Mouse (Mus musculus) CH12.LX (cell line): ENCODE measurements around the gene 2310039H08Rik.

Experiments
- CTCF ChIP-seq, 2 experiments: IDR thresholded peaks in 1 of 2; conservative IDR thresholded peaks in 1 of 2; 2 replicates each; pipeline ENCODE4 v1.5.1; 2011 to 2012; ENCODE audit warnings: low read depth in 2 of 2, low read length in 2 of 2, improper control_type of control experiment in 1 of 2, inconsistent platforms in 1 of 2, mild to moderate bottlenecking in 1 of 2, moderate library complexity in 1 of 2
- POLR2A ChIP-seq: IDR thresholded peaks from 2 replicates; pipeline ENCODE4 v1.6.1; 2011; ENCODE audit warnings: low read depth, mild to moderate bottlenecking, improper control_type of control experiment, low read length
- TBP ChIP-seq: conservative IDR thresholded peaks from 2 replicates; pipeline ENCODE4 v1.6.1; 2011; ENCODE audit warnings: low read depth, low read length, improper control_type of control experiment
- USF1 ChIP-seq: IDR thresholded peaks from 2 replicates; pipeline ENCODE4 v1.6.1; 2014; ENCODE audit warnings: low read depth, mild to moderate bottlenecking, inconsistent platforms, low read length, improper control_type of control experiment

DNA sequence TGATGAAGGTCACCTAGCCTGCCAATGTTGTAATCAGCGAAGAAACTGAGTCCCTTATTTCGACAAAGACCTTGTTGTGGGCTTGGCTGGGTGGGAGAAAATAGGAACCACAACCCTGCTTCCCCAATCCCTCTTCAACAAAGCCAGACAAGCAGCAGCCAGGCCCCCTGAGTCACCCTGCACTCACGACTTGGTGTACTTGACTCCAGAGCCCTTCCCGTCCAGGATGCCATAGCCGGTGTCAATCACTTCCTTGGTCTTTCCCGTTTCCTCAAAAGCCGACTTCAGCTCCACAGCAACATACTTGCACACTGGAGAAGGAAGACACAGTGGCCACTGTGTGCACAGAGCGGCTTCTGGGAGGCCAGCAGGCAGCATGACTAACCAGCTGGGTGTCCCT, 25.2 kb upstream of the 2310039H08Rik start:
- TF ChIP-seq TBP (no peak), POLR2A (no peak), CTCF (conservative IDR thresholded peaks at IDR 0.05 in 1 of 2, IDR thresholded peaks at IDR 0.05 in 1 of 2; ENCODE audit: low read depth in 2 of 2, low read length in 2 of 2) (no peak), USF1 (no peak)
